Comparison of ENCODE assay signal across 9 mouse cellular contexts in genomic region chr1:170884390-170884789, GRCm38 (mm10). TPM values are rescaled to one million over a fixed set of nuclear protein-coding genes. Genes with fewer than 3 reads are reported as not detected.
DNase-seq lines count a peak whose midpoint lies in the region; ATAC-seq lines count a peak whose summit lies in the region.
"Had no signal": no experiment of that assay in that cellular context is flagged by ENCODE, and none has a peak within 500 bp of the region (broad histone marks: within the 10 kb centered on the region; RNA-seq: fewer than 3 reads in every experiment).

No protein-coding gene starts in this region.

- peak overlapping the region; percentile 90 for H3K27ac ChIP-seq in kidney, embryonic 16.5 days (ENCODE audit: low read length)
- H3K27ac ChIP-seq in embryonic facial prominence, embryonic 11.5 days (replicated peaks; ENCODE audit: low read depth, low read length) = no peak overlapping the region
- no peak overlapping the region; the same call in 1 of the 2 replicates for H3K27ac ChIP-seq in hindbrain, embryonic 16.5 days (ENCODE audit: low read depth, low read length)
- peak overlapping the region; percentile 90; the same call in 1 of the 2 replicates for H3K27ac ChIP-seq in midbrain, embryonic 16.5 days (ENCODE audit: low read length)

- intact Hi-C loops in left cerebral cortex, postnatal 36 days (cut with DNase I) = loop anchor here (2.0 kb wide), 1 partner anchor 16 kb away; no protein-coding TSS in a partner anchor

- H3K4me1 ChIP-seq in kidney, embryonic 16.5 days (ENCODE audit: insufficient read depth, low read length) = peaks cover 8% of the 10 kb centered on the region; the same call in 1 of the 2 replicates
- H3K4me1 ChIP-seq in embryonic facial prominence, embryonic 11.5 days (ENCODE audit: control insufficient read depth, insufficient read depth, low read length) = no peaks in the 10 kb centered on the region
- peaks cover 12% of the 10 kb centered on the region for H3K4me1 ChIP-seq in hindbrain, embryonic 16.5 days (ENCODE audit: control insufficient read depth, insufficient read depth, low read depth, low read length)
- H3K4me1 ChIP-seq in midbrain, embryonic 16.5 days (ENCODE audit: control insufficient read depth, insufficient read depth, low read length) = peaks cover 22% of the 10 kb centered on the region

- no peak for ATAC-seq in kidney, embryonic 16.5 days (ENCODE audit: low FRiP score, low TSS enrichment)
- no peak for ATAC-seq in embryonic facial prominence, embryonic 11.5 days (replicated peaks; ENCODE audit: insufficient number of reproducible peaks, low FRiP score, low TSS enrichment, low read depth)
- ATAC-seq in hindbrain, embryonic 16.5 days = no peak
- peak; percentile 15; the same call in 1 of the 2 replicates for ATAC-seq in midbrain, embryonic 16.5 days

- H3K36me3 ChIP-seq in kidney, embryonic 16.5 days (ENCODE audit: insufficient read depth, low read length) = peaks cover 21% of the 10 kb centered on the region
- H3K36me3 ChIP-seq in embryonic facial prominence, embryonic 11.5 days (replicated peaks; ENCODE audit: control insufficient read depth, insufficient read depth, low read depth, low read length) = peaks cover 3% of the 10 kb centered on the region; the same call in 1 of the 2 replicates
- peaks cover 13% of the 10 kb centered on the region for H3K36me3 ChIP-seq in hindbrain, embryonic 16.5 days (ENCODE audit: control insufficient read depth, insufficient read depth, low read length)
- H3K36me3 ChIP-seq in midbrain, embryonic 16.5 days (ENCODE audit: control insufficient read depth, insufficient read depth, low read length) = peaks cover 10% of the 10 kb centered on the region; the same call in 1 of the 2 replicates

- WGBS in kidney, embryonic 16.5 days = 16% methylated on average over 8 of the region's 8 CpGs
- WGBS in embryonic facial prominence, embryonic 11.5 days = 28% methylated on average over 8 of the region's 8 CpGs
- 27% methylated on average over 8 of the region's 8 CpGs for WGBS in hindbrain, embryonic 16.5 days
- WGBS in midbrain, embryonic 16.5 days = 32% methylated on average over 8 of the region's 8 CpGs

- H3K27me3 ChIP-seq in kidney, embryonic 16.5 days (ENCODE audit: insufficient read depth, low read length) = no peaks in the 10 kb centered on the region
- H3K27me3 ChIP-seq in embryonic facial prominence, embryonic 11.5 days (ENCODE audit: control insufficient read depth, insufficient read depth, low read length) = no peaks in the 10 kb centered on the region
- H3K27me3 ChIP-seq in hindbrain, embryonic 16.5 days (replicated peaks; ENCODE audit: control insufficient read depth, insufficient read depth, low read length) = no peaks in the 10 kb centered on the region
- no peaks in the 10 kb centered on the region for H3K27me3 ChIP-seq in midbrain, embryonic 16.5 days (ENCODE audit: control insufficient read depth, insufficient read depth, low read depth, low read length)

- H3K4me3 ChIP-seq in kidney, embryonic 16.5 days (ENCODE audit: low read length) = peak overlapping the region; percentile 87
- H3K4me3 ChIP-seq in embryonic facial prominence, embryonic 11.5 days (ENCODE audit: low read depth, low read length) = peak overlapping the region; percentile 95
- H3K4me3 ChIP-seq in hindbrain, embryonic 16.5 days (ENCODE audit: low read length) = peak overlapping the region; percentile 86
- peak overlapping the region; percentile 82 for H3K4me3 ChIP-seq in midbrain, embryonic 16.5 days (ENCODE audit: low read depth, low read length)

- H3K9me3 ChIP-seq in kidney, embryonic 16.5 days (ENCODE audit: low read length) = no peaks in the 10 kb centered on the region
- no peaks in the 10 kb centered on the region for H3K9me3 ChIP-seq in embryonic facial prominence, embryonic 11.5 days (replicated peaks; ENCODE audit: control insufficient read depth, low read length)
- no peaks in the 10 kb centered on the region for H3K9me3 ChIP-seq in hindbrain, embryonic 16.5 days (ENCODE audit: control insufficient read depth, low read length)
- H3K9me3 ChIP-seq in midbrain, embryonic 16.5 days (replicated peaks; ENCODE audit: control insufficient read depth, low read length, poor library complexity, severe bottlenecking) = no peaks in the 10 kb centered on the region

- peak overlapping the region; percentile 91 for H3K9ac ChIP-seq in kidney, embryonic 16.5 days (replicated peaks; ENCODE audit: low read length)
- H3K9ac ChIP-seq in embryonic facial prominence, embryonic 11.5 days (replicated peaks; ENCODE audit: low read length) = peak overlapping the region; percentile 93
- peak overlapping the region; percentile 96 for H3K9ac ChIP-seq in hindbrain, embryonic 16.5 days (ENCODE audit: low read depth, low read length)
- H3K9ac ChIP-seq in midbrain, embryonic 16.5 days (ENCODE audit: low read depth, low read length) = peak overlapping the region; percentile 93

- DNase-seq in kidney, postnatal 4 days = no peak
- no peak for DNase-seq in embryonic facial prominence, embryonic 11.5 days (ENCODE audit: low spot score)
- DNase-seq in frontal cortex, adult 2 months (ENCODE audit: extremely low spot score in 1 of 2, low spot score in 1 of 2) = no peak
- no peak for DNase-seq in left cerebral cortex, postnatal 36 days (ENCODE audit: low spot score in 2 of 2)
- DNase-seq in spleen, postnatal 36 days (ENCODE audit: low spot score in 2 of 2) = no peak

- H3K4me2 ChIP-seq in kidney, embryonic 16.5 days (replicated peaks; ENCODE audit: low read depth, low read length) = peak overlapping the region; percentile 94
- H3K4me2 ChIP-seq in embryonic facial prominence, embryonic 11.5 days (ENCODE audit: low read depth, low read length) = peak overlapping the region; percentile 74
- peak overlapping the region; percentile 73 for H3K4me2 ChIP-seq in hindbrain, embryonic 16.5 days (ENCODE audit: low read length)
- H3K4me2 ChIP-seq in midbrain, embryonic 16.5 days (ENCODE audit: low read length) = peak overlapping the region; percentile 80

RNA-seq across cellular contexts. Expression of gene Gm26620, which starts 0.5 kb away (rescaled TPM):
- 0.58 and 0.64 TPM in 2 replicates for polyA plus RNA-seq in kidney, embryonic 16.5 days (2015; fragmentation: Nextera tagmentation; extraction: Ambion mirVana)
- polyA plus RNA-seq in embryonic facial prominence, embryonic 11.5 days (2014; fragmentation: Nextera tagmentation; extraction: Ambion mirVana) = 0.33 TPM in 1 of 2 replicates, not detected in the other
- polyA plus RNA-seq in hindbrain, embryonic 16.5 days (2015; fragmentation: Nextera tagmentation; extraction: Ambion mirVana) = 0.59 and 1.3 TPM in 2 replicates
- 0.83 and 1.3 TPM in 2 replicates for polyA plus RNA-seq in midbrain, embryonic 16.5 days (2015; fragmentation: Nextera tagmentation; extraction: Ambion mirVana)
- 0.50 and 1.0 TPM in 2 replicates for polyA plus RNA-seq in frontal cortex, adult 2 months (2012; rRNA removed)
- under 1 TPM in 1 of 2 experiments, not detected in 1; 0.54 TPM for total RNA-seq in left cerebral cortex, postnatal 36 days (2021)

RNA-seq across cellular contexts. Expression of gene Dusp12, which starts 0.9 kb away (rescaled TPM):
- polyA plus RNA-seq in kidney, embryonic 16.5 days (2015; fragmentation: Nextera tagmentation; extraction: Ambion mirVana) = 39.5 and 40.5 TPM in 2 replicates
- polyA plus RNA-seq in embryonic facial prominence, embryonic 11.5 days (2014; fragmentation: Nextera tagmentation; extraction: Ambion mirVana) = 45.7 and 46.6 TPM in 2 replicates
- 44.0 and 47.0 TPM in 2 replicates for polyA plus RNA-seq in hindbrain, embryonic 16.5 days (2015; fragmentation: Nextera tagmentation; extraction: Ambion mirVana)
- polyA plus RNA-seq in midbrain, embryonic 16.5 days (2015; fragmentation: Nextera tagmentation; extraction: Ambion mirVana) = 49.9 and 52.3 TPM in 2 replicates
- polyA plus RNA-seq in frontal cortex, adult 2 months (2012; rRNA removed) = 30.1 and 33.8 TPM in 2 replicates
- 10 to 100 TPM; 14.0 to 17.3 TPM for total RNA-seq in left cerebral cortex, postnatal 36 days (2021)

RNA-seq across cellular contexts. Expression of gene Atf6, which starts 16.8 kb away (rescaled TPM):
- 8.7 and 9.6 TPM in 2 replicates for polyA plus RNA-seq in kidney, embryonic 16.5 days (2015; fragmentation: Nextera tagmentation; extraction: Ambion mirVana)
- 8.4 and 8.7 TPM in 2 replicates for polyA plus RNA-seq in embryonic facial prominence, embryonic 11.5 days (2014; fragmentation: Nextera tagmentation; extraction: Ambion mirVana)
- polyA plus RNA-seq in hindbrain, embryonic 16.5 days (2015; fragmentation: Nextera tagmentation; extraction: Ambion mirVana) = 6.5 and 7.0 TPM in 2 replicates
- polyA plus RNA-seq in midbrain, embryonic 16.5 days (2015; fragmentation: Nextera tagmentation; extraction: Ambion mirVana) = 6.9 and 8.1 TPM in 2 replicates
- 21.9 and 23.6 TPM in 2 replicates for polyA plus RNA-seq in frontal cortex, adult 2 months (2012; rRNA removed)
- 10 to 100 TPM; 53.3 to 59.4 TPM for total RNA-seq in left cerebral cortex, postnatal 36 days (2021)

RNA-seq across cellular contexts. Expression of gene Fcrlb, which starts 28.4 kb away (rescaled TPM):
- polyA plus RNA-seq in kidney, embryonic 16.5 days (2015; fragmentation: Nextera tagmentation; extraction: Ambion mirVana) = 0.18 and 0.24 TPM in 2 replicates
- polyA plus RNA-seq in embryonic facial prominence, embryonic 11.5 days (2014; fragmentation: Nextera tagmentation; extraction: Ambion mirVana) = not detected in 2 replicates
- 1.1 and 1.2 TPM in 2 replicates for polyA plus RNA-seq in hindbrain, embryonic 16.5 days (2015; fragmentation: Nextera tagmentation; extraction: Ambion mirVana)
- polyA plus RNA-seq in midbrain, embryonic 16.5 days (2015; fragmentation: Nextera tagmentation; extraction: Ambion mirVana) = 0.53 and 1.1 TPM in 2 replicates
- polyA plus RNA-seq in frontal cortex, adult 2 months (2012; rRNA removed) = 0.58 and 0.97 TPM in 2 replicates
- total RNA-seq in left cerebral cortex, postnatal 36 days (2021) = under 1 TPM; 0.32 to 0.81 TPM
- total RNA-seq: gastrocnemius, postnatal 4 days had no signal

RNA-seq across cellular contexts. Expression of gene Fcrla, which starts 43.0 kb away (rescaled TPM):
- not detected in 2 replicates for polyA plus RNA-seq in kidney, embryonic 16.5 days (2015; fragmentation: Nextera tagmentation; extraction: Ambion mirVana)
- not detected in 2 replicates for polyA plus RNA-seq in embryonic facial prominence, embryonic 11.5 days (2014; fragmentation: Nextera tagmentation; extraction: Ambion mirVana)
- not detected in 2 replicates for polyA plus RNA-seq in hindbrain, embryonic 16.5 days (2015; fragmentation: Nextera tagmentation; extraction: Ambion mirVana)
- not detected in 2 replicates for polyA plus RNA-seq in midbrain, embryonic 16.5 days (2015; fragmentation: Nextera tagmentation; extraction: Ambion mirVana)
- not detected in 2 replicates for polyA plus RNA-seq in frontal cortex, adult 2 months (2012; rRNA removed)
- total RNA-seq in left cerebral cortex, postnatal 36 days (2021) = not detected

Comparison
In these comparisons a context has a peak if more than half of its experiments do, and no peak if none do; other contexts are left out.
1. H3K27ac ChIP-seq: peak in kidney, embryonic 16.5 days (single experiment) and midbrain, embryonic 16.5 days (single experiment); none in embryonic facial prominence, embryonic 11.5 days (single experiment) and hindbrain, embryonic 16.5 days (single experiment).
2. Peak in every context shown above with its lines, with median percentiles within 50 percentile points of each other: H3K4me2 ChIP-seq, H3K4me3 ChIP-seq and H3K9ac ChIP-seq.